Mouse (Mus musculus) T-helper 17 cell (primary cell): Measurements from ENCODE around the gene Cass4.

Source experiments
- in situ Hi-C, 2 experiments: fragments of 300-600 bp; cut with MboI, MseI; formaldehyde crosslinking; loops; 1 replicate in 1 of 2; 2 replicates in 1 of 2; pipeline ENCODE4 v1.15.1; 2025; ENCODE audit warnings: high pct_unique_total_duplicates in 2 of 2

The Cass4 gene

GRCm38 (mm10) chr2:172393391-172394051 is at the start of gene Cass4:
TSS of gene Cass4 (plus strand) at chr2:172393794.
- in situ Hi-C loops: loop anchor here in 1 of 2 experiments (25.0 kb wide), 1 partner anchor 619 kb away; the partner anchor contains the start of genes Rae1 and Rbm38

- in situ Hi-C loops: loop anchor here in 1 of 2 experiments (10.0 kb wide), 1 partner anchor 600 kb away; the partner anchor contains the start of gene Bmp7
Measured at GRCm38 (mm10) chr2:172344669-172345068, 48.9 kb upstream of the Cass4 start.

GRCm38 (mm10) chr2:172345258-172345738 is 48.3 kb upstream of the Cass4 start, which contains the start of gene Fam210b:
TSS of gene Fam210b (plus strand) at chr2:172345565.
- in situ Hi-C loops: loop anchor here in 1 of 2 experiments (10.0 kb wide), 1 partner anchor 600 kb away; the partner anchor contains the start of gene Bmp7

GRCm38 (mm10) chr2:172346034-172346929 is 47.3 kb upstream of the Cass4 start:
- in situ Hi-C loops: loop anchor here in 1 of 2 experiments (10.0 kb wide), 1 partner anchor 599 kb away; the partner anchor contains the start of gene Bmp7

GRCm38 (mm10) chr2:172346933-172347611 is 46.5 kb upstream of the Cass4 start:
- in situ Hi-C loops: loop anchor here in 1 of 2 experiments (10.0 kb wide), 1 partner anchor 598 kb away; the partner anchor contains the start of gene Bmp7

GRCm38 (mm10) chr2:172348297-172348950 is 45.2 kb upstream of the Cass4 start:
- in situ Hi-C loops: loop anchor here in 1 of 2 experiments (10.0 kb wide), 1 partner anchor 596 kb away; the partner anchor contains the start of gene Bmp7

- in situ Hi-C loops: loop anchor here in 1 of 2 experiments (10.0 kb wide), 1 partner anchor 595 kb away; the partner anchor contains the start of gene Bmp7
Measured at GRCm38 (mm10) chr2:172349776-172350175, 43.8 kb upstream of the Cass4 start.

- in situ Hi-C loops: no loop called here
Measured at GRCm38 (mm10) chr2:172350773-172351172, 42.8 kb upstream of the Cass4 start.

GRCm38 (mm10) chr2:172353218-172353617 is 40.4 kb upstream of the Cass4 start:
- in situ Hi-C loops: no loop called here

GRCm38 (mm10) chr2:172354761-172355160 is 38.8 kb upstream of the Cass4 start:
- in situ Hi-C loops: no loop called here

- in situ Hi-C loops: no loop called here
Measured at GRCm38 (mm10) chr2:172355833-172356232, 37.8 kb upstream of the Cass4 start.

- in situ Hi-C loops: no loop called here
Measured at GRCm38 (mm10) chr2:172363176-172363575, 30.4 kb upstream of the Cass4 start.

- in situ Hi-C loops: no loop called here
Measured at GRCm38 (mm10) chr2:172370411-172371223, 23.0 kb upstream of the Cass4 start, which contains the start of the genes Aurka and Cstf1. TSS of gene Aurka (minus strand) at chr2:172370535. TSS of gene Cstf1 (plus strand) at chr2:172370681.

- in situ Hi-C loops: no loop called here
Measured at GRCm38 (mm10) chr2:172371258-172371657, 22.3 kb upstream of the Cass4 start.

GRCm38 (mm10) chr2:172376551-172376950 is 17.0 kb upstream of the Cass4 start:
- in situ Hi-C loops: loop anchor here (5.0 to 25.0 kb wide), 2 partner anchors 71 to 636 kb away; partner anchors contain the start of genes Rae1 (in 1 of the 2) and Rbm38 (in 1 of the 2)

- in situ Hi-C loops: loop anchor here (5.0 to 25.0 kb wide), 2 partner anchors 70 to 635 kb away; partner anchors contain the start of genes Rae1 (in 1 of the 2) and Rbm38 (in 1 of the 2)
Measured at GRCm38 (mm10) chr2:172376999-172377515, 16.5 kb upstream of the Cass4 start.

- in situ Hi-C loops: loop anchor here (5.0 to 25.0 kb wide), 2 partner anchors 69 to 634 kb away; partner anchors contain the start of genes Rae1 (in 1 of the 2) and Rbm38 (in 1 of the 2)
Measured at GRCm38 (mm10) chr2:172378332-172378731, 15.3 kb upstream of the Cass4 start.

GRCm38 (mm10) chr2:172380513-172380912 is 13.1 kb upstream of the Cass4 start:
- in situ Hi-C loops: loop anchor here in 1 of 2 experiments (5.0 to 25.0 kb wide), 2 partner anchors 67 to 632 kb away; partner anchors contain the start of genes Rae1 and Rbm38
